Mouse (Mus musculus) cerebellum, adult 2 months (tissue): ENCODE data around the gene Ngef.

Experiments used
- CTCF ChIP-seq: fragments of 200-500 bp; IDR thresholded peaks from 2 replicates; pipeline ENCODE4 v1.5.1; 2011; ENCODE audit warnings: low read depth, mild to moderate bottlenecking, control low read depth, low read length, moderate library complexity, borderline replicate concordance; ENCODE audit not compliant: insufficient read depth
- POLR2A ChIP-seq: fragments of 200-500 bp; IDR thresholded peaks from 2 replicates; pipeline ENCODE4 v1.6.1; 2011; ENCODE audit warnings: low read length, control low read depth, borderline replicate concordance; ENCODE audit not compliant: insufficient read depth

DNA sequence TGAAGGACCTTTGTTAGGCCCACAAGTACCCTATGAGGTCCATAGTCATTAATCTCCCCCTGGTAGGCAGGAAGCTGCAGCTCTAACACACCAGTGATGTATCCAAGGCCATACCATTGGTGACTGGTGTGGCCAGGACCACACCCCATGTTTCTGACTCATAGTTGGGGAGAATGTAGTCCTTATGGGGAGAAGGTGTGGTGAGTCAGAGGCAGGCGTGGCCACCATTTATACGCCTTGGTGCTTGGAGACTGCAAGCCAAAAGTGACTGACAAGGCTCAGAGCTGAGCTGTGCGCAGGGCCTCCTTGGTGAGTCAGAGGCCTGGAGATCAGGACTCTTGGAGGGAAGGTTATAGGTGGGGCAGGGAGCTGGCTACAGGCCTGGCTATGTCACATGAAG is 22.7 kb downstream of the Ngef start:
- TF ChIP-seq CTCF = no peak
- no peak for TF ChIP-seq POLR2A
